Mouse (Mus musculus) bone marrow, adult 2 months (tissue): ENCODE results near the gene Slc51a.

ENCODE experiments used
- CTCF ChIP-seq: fragments of 200-500 bp; IDR thresholded peaks from 2 replicates; pipeline ENCODE4 v1.5.1; 2011; ENCODE audit warnings: low read length, control low read depth; ENCODE audit not compliant: control insufficient read depth, insufficient read depth
- POLR2A ChIP-seq: fragments of 200-500 bp; IDR thresholded peaks from 2 replicates; pipeline ENCODE4 v1.6.1; 2011; ENCODE audit warnings: low read depth, mild to moderate bottlenecking, control low read depth, low read length, borderline replicate concordance; ENCODE audit not compliant: control insufficient read depth

- TF ChIP-seq POLR2A = no peak
- no peak for TF ChIP-seq CTCF
Measured at GRCm38 (mm10) chr16:32508035-32508434, 20.4 kb upstream of the Slc51a start.
